Mouse (Mus musculus): ENCODE measurements at regions not wholly inside any gene's neighbourhood (a gene's known extent, or its start where the extent isn't known, plus 50 kb on each side); places are given as distances from the start of the nearest gene placed in this dataset.

- intact Hi-C loops (cut with DNase I) = no loop called here
These were observed 183.8 kb downstream of the Dthd1 start for GRCm38 (mm10) chr5:62997464-62997863.

GRCm38 (mm10) chr5:63034446-63034845 is 220.8 kb downstream of the Dthd1 start:
- intact Hi-C loops (cut with DNase I) = no loop called here
- DNase-seq (ENCODE audit: extremely low spot score in 1 of 2, low spot score in 2 of 2) = no peak

More at GRCm38 (mm10) chr5:62997464-62997863, 183.8 kb downstream of the Dthd1 start:
- no peak for DNase-seq (ENCODE audit: extremely low spot score in 1 of 2, low spot score in 2 of 2)

GRCm38 (mm10) chr5:63045751-63046150 is 232.1 kb downstream of the Dthd1 start:
- intact Hi-C loops (cut with DNase I) = no loop called here

GRCm38 (mm10) chr5:63063301-63063700 is 249.7 kb downstream of the Dthd1 start:
- intact Hi-C loops (cut with DNase I) = no loop called here
- DNase-seq (ENCODE audit: extremely low spot score in 1 of 2, low spot score in 2 of 2) = no peak

More at GRCm38 (mm10) chr5:63045751-63046150, 232.1 kb downstream of the Dthd1 start:
- no peak for DNase-seq (ENCODE audit: extremely low spot score in 1 of 2, low spot score in 2 of 2)

DNA sequence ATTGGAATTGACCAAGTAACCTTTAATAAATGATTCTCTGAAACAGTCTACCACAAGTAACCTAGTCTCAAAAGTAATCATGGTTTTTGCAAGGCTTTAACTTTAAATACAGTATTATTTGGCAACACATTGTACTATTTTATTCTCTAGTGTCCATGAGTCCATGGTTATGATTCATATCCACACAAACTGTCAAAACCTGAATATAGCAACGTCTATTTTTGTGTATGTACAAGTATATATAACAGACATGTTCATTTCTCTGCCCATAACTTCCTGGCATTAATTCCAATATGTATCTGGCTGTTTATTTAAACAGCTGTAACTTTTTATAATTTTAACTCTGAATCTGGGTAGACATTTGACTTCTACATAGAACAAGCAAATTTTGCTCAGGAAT is 253.2 kb downstream of the Dthd1 start:
- intact Hi-C loops (cut with DNase I) = no loop called here

DNA sequence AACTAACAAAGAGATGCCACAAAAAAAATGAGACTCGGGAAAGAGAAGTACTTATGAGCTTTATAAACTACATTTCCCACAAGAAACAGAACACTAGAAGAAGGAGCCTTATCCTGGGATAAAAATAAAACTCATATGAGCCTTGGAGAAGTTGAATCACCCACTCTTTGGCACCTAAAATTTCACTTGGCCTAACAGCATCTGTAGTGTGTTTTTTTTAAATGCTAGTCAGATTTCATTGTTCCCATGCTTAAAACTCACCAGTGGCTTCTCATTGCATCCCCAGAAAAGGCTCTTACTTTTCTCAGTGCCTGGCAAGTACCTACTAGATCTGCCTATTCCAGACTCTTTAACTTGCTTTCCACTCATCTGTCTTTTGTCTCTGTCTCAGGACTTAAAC is 284.5 kb downstream of the Dthd1 start:
- intact Hi-C loops (cut with DNase I) = no loop called here
- peak in 1 of 2 experiments; percentile 7 for DNase-seq (ENCODE audit: extremely low spot score in 1 of 2, low spot score in 2 of 2)

More for the DNA sequence above, 253.2 kb downstream of the Dthd1 start:
- DNase-seq (ENCODE audit: extremely low spot score in 1 of 2, low spot score in 2 of 2) = no peak

- peak in 1 of 2 experiments; percentile 19 for DNase-seq (ENCODE audit: extremely low spot score in 1 of 2, low spot score in 2 of 2)
- intact Hi-C loops (cut with DNase I) = no loop called here
These were observed 318.9 kb downstream of the Dthd1 start for GRCm38 (mm10) chr5:63132552-63132951.

DNA sequence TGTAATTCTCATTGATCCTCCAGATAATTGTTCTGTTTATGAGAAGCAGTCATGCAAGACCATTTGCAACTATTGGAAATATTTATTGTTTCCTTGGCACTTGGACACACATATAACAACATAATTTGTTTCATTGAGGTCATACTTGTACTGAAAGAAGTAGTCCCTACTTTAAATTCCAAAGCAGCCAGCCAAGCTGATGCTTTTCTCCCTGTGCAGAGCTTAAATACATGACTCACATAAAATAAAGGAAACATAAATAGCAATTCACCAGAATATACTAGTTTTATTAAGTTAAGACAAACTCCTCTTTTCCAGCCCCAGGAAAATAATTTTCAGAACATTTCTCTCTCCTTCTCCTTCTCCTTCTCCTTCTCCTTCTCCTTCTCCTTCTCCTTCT is 324.3 kb downstream of the Dthd1 start:
- no peak for DNase-seq (ENCODE audit: extremely low spot score in 1 of 2, low spot score in 2 of 2)
- intact Hi-C loops (cut with DNase I) = no loop called here

DNA sequence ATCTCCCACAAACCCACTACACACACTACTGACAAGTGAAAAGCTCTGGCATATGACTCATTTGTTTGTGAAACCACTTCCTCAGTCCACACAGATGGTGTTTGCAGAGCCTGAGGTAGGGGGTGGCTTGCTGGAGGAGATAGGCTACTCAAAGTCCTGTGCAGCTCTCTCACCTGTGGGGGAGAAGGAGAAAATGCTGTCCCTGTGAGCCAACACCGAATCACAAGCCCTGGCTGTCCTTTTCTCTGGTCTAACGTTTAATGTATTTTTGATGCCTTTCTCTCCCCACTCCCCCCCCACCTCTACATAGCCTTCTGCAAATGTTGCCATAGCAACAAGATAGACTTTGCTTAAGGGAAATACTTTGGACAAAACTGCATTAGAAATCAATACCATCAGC is 356.1 kb downstream of the Dthd1 start:
- intact Hi-C loops (cut with DNase I) = no loop called here
- peak; percentile 13 to 14 for DNase-seq (ENCODE audit: extremely low spot score in 1 of 2, low spot score in 2 of 2)

- intact Hi-C loops (cut with DNase I) = no loop called here
- DNase-seq (ENCODE audit: extremely low spot score in 1 of 2, low spot score in 2 of 2) = no peak
These were observed 356.9 kb downstream of the Dthd1 start for GRCm38 (mm10) chr5:63170493-63170892.

- intact Hi-C loops (cut with DNase I) = no loop called here
- DNase-seq (ENCODE audit: extremely low spot score in 1 of 2, low spot score in 2 of 2) = no peak
These were observed 399.8 kb downstream of the Dthd1 start for GRCm38 (mm10) chr5:63213381-63213780.

- intact Hi-C loops (cut with DNase I) = no loop called here
- no peak for DNase-seq (ENCODE audit: extremely low spot score in 1 of 2, low spot score in 2 of 2)
These were observed 405.8 kb downstream of the Dthd1 start for GRCm38 (mm10) chr5:63219467-63219866.

DNA sequence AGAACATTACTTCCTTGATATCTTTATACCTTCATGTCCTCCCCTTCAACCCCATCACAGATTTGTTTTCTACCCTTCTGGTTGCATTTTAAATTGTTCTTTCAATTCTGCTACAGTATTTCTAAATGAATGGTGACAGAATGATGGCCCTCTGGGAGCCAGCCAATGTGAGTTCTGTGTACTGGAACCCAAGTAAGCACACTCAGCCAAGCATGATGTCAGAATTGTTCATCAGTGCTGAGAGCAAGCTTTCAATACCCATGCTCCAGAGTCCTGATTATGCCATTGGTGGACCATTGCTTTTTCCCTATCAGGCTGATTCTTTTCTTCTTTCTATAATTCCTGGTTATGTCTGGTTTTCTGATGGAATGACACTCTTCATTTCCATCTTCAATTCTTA is 386.3 kb upstream of the Nwd2 start:
- no peak for DNase-seq (ENCODE audit: extremely low spot score in 1 of 2, low spot score in 2 of 2)

More for the DNA sequence above, 386.3 kb upstream of the Nwd2 start:
- intact Hi-C loops (cut with DNase I) = no loop called here

Measured in left cerebral cortex, postnatal 10 days (tissue).